Mouse (Mus musculus) cerebellum, adult 9-10 months (tissue): ENCODE measurements around the gene BC017158.

Experiments used
- DNase-seq: peaks from one replicate; pipeline ENCODE4 v3.0.0; 2022

BC017158 gene

GRCm38 (mm10) chr7:128254978-128255377, 43.0 kb downstream of the BC017158 start:
- DNase-seq, result no peak

GRCm38 (mm10) chr7:128252609-128253008, 45.4 kb downstream of the BC017158 start:
- DNase-seq, result peak; percentile 10

GRCm38 (mm10) chr7:128251946-128252345, 46.0 kb downstream of the BC017158 start:
- DNase-seq, result peak; percentile 62

GRCm38 (mm10) chr7:128249998-128250397, 48.0 kb downstream of the BC017158 start:
- DNase-seq, result no peak

- DNase-seq, result peak; percentile 38
These were observed 49.6 kb downstream of the BC017158 start for GRCm38 (mm10) chr7:128248081-128249042.

- DNase-seq, result peak; percentile 91
These were observed 50.5 kb downstream of the BC017158 start for GRCm38 (mm10) chr7:128247443-128247842.

GRCm38 (mm10) chr7:128246496-128247391, 51.2 kb downstream of the BC017158 start, which contains the start of gene Tgfb1i1:
Gene Tgfb1i1, plus strand, starts transcription at chr7:128246812.
- DNase-seq, result peak; percentile 62

- DNase-seq, result peak; percentile 28
These were observed 52.4 kb downstream of the BC017158 start for GRCm38 (mm10) chr7:128245547-128245946.

GRCm38 (mm10) chr7:128244410-128245025, 53.5 kb downstream of the BC017158 start:
- peak; percentile 26 for DNase-seq

GRCm38 (mm10) chr7:128243921-128244320, 54.0 kb downstream of the BC017158 start:
- peak; percentile 17 for DNase-seq

- peak; percentile 20 for DNase-seq
These were observed 55.6 kb downstream of the BC017158 start for GRCm38 (mm10) chr7:128242331-128242730.

GRCm38 (mm10) chr7:128240131-128240784, 57.7 kb downstream of the BC017158 start:
- peak; percentile 59 for DNase-seq

GRCm38 (mm10) chr7:128238991-128239390, 59.0 kb downstream of the BC017158 start:
- DNase-seq, result peak; percentile 67

GRCm38 (mm10) chr7:128237927-128238778, 59.8 kb downstream of the BC017158 start, which contains the start of gene 9130023H24Rik:
Gene 9130023H24Rik, minus strand, starts transcription at chr7:128238031.
- peak; percentile 99 for DNase-seq

- DNase-seq, result no peak
These were observed 60.4 kb downstream of the BC017158 start for GRCm38 (mm10) chr7:128237593-128237926.

GRCm38 (mm10) chr7:128236856-128237592, 60.9 kb downstream of the BC017158 start, which contains the start of gene Armc5:
Gene Armc5, plus strand, starts transcription at chr7:128237342.
- peak; percentile 91 for DNase-seq

- DNase-seq, result peak; percentile 54
These were observed 61.5 kb downstream of the BC017158 start for GRCm38 (mm10) chr7:128236426-128236825.

- peak; percentile 29 for DNase-seq
These were observed 62.5 kb downstream of the BC017158 start for GRCm38 (mm10) chr7:128235481-128235880.

GRCm38 (mm10) chr7:128234796-128235195, 63.2 kb downstream of the BC017158 start:
- DNase-seq, result peak; percentile 14

- no peak for DNase-seq
These were observed 66.2 kb downstream of the BC017158 start for GRCm38 (mm10) chr7:128231741-128232140.
